Mouse (Mus musculus) cerebellum, adult 2 months (tissue): ENCODE results near the gene Slco1a4.

Source experiments
- CTCF ChIP-seq: fragments of 200-500 bp; IDR thresholded peaks from 2 replicates; pipeline ENCODE4 v1.5.1; 2011; ENCODE audit warnings: low read depth, mild to moderate bottlenecking, control low read depth, low read length, moderate library complexity, borderline replicate concordance; ENCODE audit not compliant: insufficient read depth
- POLR2A ChIP-seq: fragments of 200-500 bp; IDR thresholded peaks from 2 replicates; pipeline ENCODE4 v1.6.1; 2011; ENCODE audit warnings: low read length, control low read depth, borderline replicate concordance; ENCODE audit not compliant: insufficient read depth

DNA sequence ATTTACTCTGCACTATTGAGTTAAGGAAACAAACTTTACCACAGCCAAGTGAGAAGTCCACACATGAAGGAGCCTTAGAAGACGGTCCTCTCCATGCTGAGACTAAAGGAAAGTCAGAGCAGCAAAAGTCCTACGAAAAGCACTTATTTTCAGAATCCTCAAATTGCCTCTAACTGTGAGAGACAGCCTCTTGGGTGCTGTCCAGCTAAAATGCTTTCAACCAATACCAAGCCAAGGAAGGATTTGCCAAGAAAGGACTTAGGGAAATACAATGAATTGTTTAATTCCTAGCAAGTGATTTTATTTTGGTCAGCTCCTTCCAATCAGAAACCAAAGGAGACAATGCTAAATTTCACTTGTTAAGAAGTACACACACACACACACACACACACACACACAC is at the start of gene Slco1a4:
- TF ChIP-seq POLR2A (no peak), CTCF (no peak)
